Mouse (Mus musculus) myocyte (in vitro differentiated cells): Measurements from ENCODE around the gene R3hcc1l. TPM values are rescaled to one million over a fixed set of nuclear protein-coding genes. Genes with fewer than 3 reads are reported as not detected.

Experiments used
- H3K27me3 ChIP-seq: one replicate; pipeline ENCODE4 v1.6.1; 2011; ENCODE audit not compliant: control insufficient read depth, insufficient read depth, insufficient read length
- H3K36me3 ChIP-seq: one replicate; pipeline ENCODE4 v1.6.1; 2011; ENCODE audit not compliant: control insufficient read depth, insufficient read depth
- H3K4me2 ChIP-seq: one replicate; pipeline ENCODE4 v1.6.1; 2011; ENCODE audit warnings: low read depth, control low read depth
- H3K4me3 ChIP-seq: one replicate; pipeline ENCODE4 v1.5.1; 2011; ENCODE audit warnings: mild to moderate bottlenecking, control low read depth, moderate library complexity
- H3K79me2 ChIP-seq: one replicate; pipeline ENCODE4 v1.6.1; 2011; ENCODE audit not compliant: control insufficient read depth, insufficient read depth
- H3ac ChIP-seq: one replicate; pipeline ENCODE4 v1.6.1; 2011; ENCODE audit not compliant: control insufficient read depth, insufficient read length
- CEBPB ChIP-seq: IDR thresholded peaks from 2 replicates; pipeline ENCODE4 v1.6.1; 2011; ENCODE audit warnings: mild to moderate bottlenecking, moderate library complexity; ENCODE audit not compliant: poor library complexity, insufficient read depth, severe bottlenecking
- E2F4 ChIP-seq: IDR thresholded peaks from one replicate; pipeline ENCODE4 v1.6.1; 2011; ENCODE audit warnings: mild to moderate bottlenecking, control low read depth, moderate library complexity; ENCODE audit not compliant: insufficient read depth
- MAX ChIP-seq: IDR thresholded peaks from one replicate; pipeline ENCODE4 v1.6.1; 2011; ENCODE audit warnings: low read depth, mild to moderate bottlenecking, control low read depth
- MYOD1 ChIP-seq, 3 experiments: IDR thresholded peaks; one replicate each; pipeline ENCODE4 v1.6.1; 2011; ENCODE audit warnings: control low read depth in 2 of 3, low read depth in 2 of 3, mild to moderate bottlenecking in 2 of 3, moderate library complexity in 1 of 3; ENCODE audit not compliant: insufficient read length in 2 of 3, control insufficient read depth in 1 of 3
- MYOG ChIP-seq, 3 experiments: IDR thresholded peaks; one replicate each; pipeline ENCODE4 v1.6.1; 2011; ENCODE audit warnings: control low read depth in 2 of 3, low read depth in 2 of 3, mild to moderate bottlenecking in 2 of 3; ENCODE audit not compliant: insufficient read length in 2 of 3, control insufficient read depth in 1 of 3, insufficient read depth in 1 of 3
- POLR2A ChIP-seq: IDR thresholded peaks from one replicate; pipeline ENCODE4 v1.6.1; 2011; ENCODE audit warnings: low read depth, mild to moderate bottlenecking, control low read depth, moderate library complexity; ENCODE audit not compliant: insufficient read length
- POLR2AphosphoS2 ChIP-seq: IDR thresholded peaks from one replicate; pipeline ENCODE4 v1.6.1; 2011; ENCODE audit warnings: low read depth, control low read depth; ENCODE audit not compliant: insufficient read length
- REST ChIP-seq: IDR thresholded peaks from one replicate; pipeline ENCODE4 v1.6.1; 2011; ENCODE audit warnings: mild to moderate bottlenecking, control low read depth, moderate library complexity; ENCODE audit not compliant: insufficient read depth, insufficient read length
- SRF ChIP-seq: IDR thresholded peaks from one replicate; pipeline ENCODE4 v1.6.1; 2011; ENCODE audit warnings: low read depth; ENCODE audit not compliant: control insufficient read depth, insufficient read length
- TCF12 ChIP-seq: IDR thresholded peaks from one replicate; pipeline ENCODE4 v1.6.1; 2011; ENCODE audit warnings: mild to moderate bottlenecking, control low read depth; ENCODE audit not compliant: poor library complexity, insufficient read depth, severe bottlenecking
- TCF3 ChIP-seq: IDR thresholded peaks from one replicate; pipeline ENCODE4 v1.6.1; 2011; ENCODE audit warnings: low read depth, control low read depth; ENCODE audit not compliant: insufficient read length
- USF1 ChIP-seq: IDR thresholded peaks from one replicate; pipeline ENCODE4 v1.6.1; 2011; ENCODE audit warnings: low read depth, mild to moderate bottlenecking, control low read depth, moderate library complexity
- polyA plus RNA-seq: library from polyadenylated mRNA; unstranded; fragments of >200 nt; fragmentation: generic; extraction: Trizol; gene quantifications from one replicate; pipeline ENCODE4 v1.2.1, GENCODE M21; 2012; ENCODE audit warnings: missing spikeins

Gene R3hcc1l
- polyA plus RNA-seq, 1 experiment, result 3.8 TPM

- Histone ChIP-seq H3K27me3 (no peaks in the 10 kb centered on the region), H3K4me2 (no peak overlapping the region), H3K36me3 (peaks cover 20% of the 10 kb centered on the region), H3K79me2 (no peaks in the 10 kb centered on the region), H3ac (no peak overlapping the region), H3K4me3 (no peak overlapping the region)
- no peak for TF ChIP-seq TCF3
- TF ChIP-seq POLR2A, result no peak
- TF ChIP-seq POLR2AphosphoS2, result no peak
- TF ChIP-seq MYOG (IDR thresholded peaks at IDR 0.05; ENCODE audit: control insufficient read depth in 1 of 3, insufficient read depth in 1 of 3, insufficient read length in 2 of 3, low read depth in 2 of 3), result no peak
- no peak for TF ChIP-seq MYOD1 (IDR thresholded peaks at IDR 0.05; ENCODE audit: control insufficient read depth in 1 of 3, insufficient read length in 2 of 3, low read depth in 2 of 3)
- no peak for TF ChIP-seq CEBPB
- TF ChIP-seq MAX, result no peak
- TF ChIP-seq REST, result no peak
- TF ChIP-seq TCF12, result no peak
- no peak for TF ChIP-seq SRF
- TF ChIP-seq USF1, result no peak
- no peak for TF ChIP-seq E2F4
These were observed 76.5 kb downstream of the R3hcc1l start for GRCm38 (mm10) chr19:42595066-42595465.

DNA sequence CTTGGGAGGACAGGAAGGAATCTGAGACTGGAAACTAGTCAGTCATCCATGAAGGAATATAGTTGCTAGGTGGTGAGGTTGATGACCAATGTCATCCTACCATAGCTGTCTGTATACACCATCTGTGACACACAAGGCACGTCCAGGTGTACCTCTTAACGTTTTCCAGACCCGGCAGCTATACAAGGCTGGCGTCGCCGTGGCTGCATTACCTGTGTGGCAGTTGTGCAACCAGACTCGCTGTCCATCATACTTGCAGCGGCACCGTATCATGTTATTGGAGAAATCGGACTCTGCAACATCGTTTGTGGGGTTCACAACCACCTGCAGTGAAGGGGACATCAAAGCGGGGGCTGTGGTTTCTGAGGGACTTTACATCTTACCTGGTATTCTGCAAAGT, 78.7 kb downstream of the R3hcc1l start:
- Histone ChIP-seq H3K27me3 (no peaks in the 10 kb centered on the region), H3K36me3 (peaks cover 9% of the 10 kb centered on the region), H3K4me2 (no peak overlapping the region), H3ac (no peak overlapping the region), H3K4me3 (no peak overlapping the region), H3K79me2 (no peaks in the 10 kb centered on the region)
- TF ChIP-seq TCF3 (no peak), CEBPB (no peak), MYOD1 (IDR thresholded peaks at IDR 0.05; ENCODE audit: control insufficient read depth in 1 of 3, insufficient read length in 2 of 3, low read depth in 2 of 3) (no peak), POLR2AphosphoS2 (no peak), POLR2A (no peak), TCF12 (no peak), SRF (no peak)

- Histone ChIP-seq H3K36me3 (peaks cover 9% of the 10 kb centered on the region), H3K4me3 (no peak overlapping the region), H3K79me2 (no peaks in the 10 kb centered on the region), H3K27me3 (no peaks in the 10 kb centered on the region), H3ac (no peak overlapping the region), H3K4me2 (no peak overlapping the region)
- TF ChIP-seq REST (no peak), MAX (no peak), TCF12 (no peak)
These were observed 79.3 kb downstream of the R3hcc1l start for GRCm38 (mm10) chr19:42597896-42598295.

GRCm38 (mm10) chr19:42599891-42600290, 81.3 kb downstream of the R3hcc1l start:
- TF ChIP-seq TCF3 (no peak), TCF12 (no peak), POLR2A (no peak), SRF (no peak), MYOD1 (IDR thresholded peaks at IDR 0.05; ENCODE audit: control insufficient read depth in 1 of 3, insufficient read length in 2 of 3, low read depth in 2 of 3) (no peak), USF1 (no peak), POLR2AphosphoS2 (no peak), MYOG (IDR thresholded peaks at IDR 0.05; ENCODE audit: control insufficient read depth in 1 of 3, insufficient read depth in 1 of 3, insufficient read length in 2 of 3, low read depth in 2 of 3) (no peak), REST (no peak), MAX (no peak), E2F4 (no peak), CEBPB (no peak)
- H3ac ChIP-seq, result no peak overlapping the region
- no peaks in the 10 kb centered on the region for H3K27me3 ChIP-seq
- H3K36me3 ChIP-seq, result no peaks in the 10 kb centered on the region
- H3K4me3 ChIP-seq, result no peak overlapping the region
- no peaks in the 10 kb centered on the region for H3K79me2 ChIP-seq
- no peak overlapping the region for H3K4me2 ChIP-seq

DNA sequence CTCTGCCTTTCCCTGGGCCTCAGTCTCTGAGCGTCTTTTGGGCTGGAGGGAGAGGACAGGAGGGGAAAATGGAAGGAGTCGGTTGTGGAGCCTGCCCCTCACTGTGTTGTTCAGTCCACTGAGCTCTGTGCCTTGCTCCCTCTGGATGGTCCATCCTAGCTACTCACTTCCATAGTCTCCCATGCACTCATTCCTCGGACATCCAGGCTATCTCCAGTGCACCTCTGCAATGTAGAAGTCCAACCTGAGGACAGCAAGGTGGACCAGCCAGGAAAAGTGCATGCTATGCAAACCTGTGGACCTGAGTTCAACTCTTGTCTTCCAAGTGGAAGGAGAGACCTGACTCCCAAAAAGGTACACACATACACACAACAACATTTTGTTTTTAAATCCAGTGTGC, 82.0 kb downstream of the R3hcc1l start:
- H3K36me3 ChIP-seq, result no peaks in the 10 kb centered on the region
- no peak overlapping the region for H3ac ChIP-seq
- H3K27me3 ChIP-seq, result no peaks in the 10 kb centered on the region
- TF ChIP-seq MYOG (IDR thresholded peaks at IDR 0.05; ENCODE audit: control insufficient read depth in 1 of 3, insufficient read depth in 1 of 3, insufficient read length in 2 of 3, low read depth in 2 of 3) (no peak), POLR2AphosphoS2 (no peak), USF1 (no peak), TCF3 (no peak), REST (no peak), CEBPB (no peak), TCF12 (no peak), MAX (no peak), E2F4 (no peak), MYOD1 (IDR thresholded peaks at IDR 0.05; ENCODE audit: control insufficient read depth in 1 of 3, insufficient read length in 2 of 3, low read depth in 2 of 3) (no peak), SRF (no peak), POLR2A (no peak)
- H3K4me3 ChIP-seq, result no peak overlapping the region
- H3K79me2 ChIP-seq, result no peaks in the 10 kb centered on the region
- H3K4me2 ChIP-seq, result no peak overlapping the region
